Mouse (Mus musculus) kidney, adult 2 months (tissue): Measurements from ENCODE around the gene Pcare.

ENCODE experiments used
- CTCF ChIP-seq: fragments of 200-500 bp; conservative IDR thresholded peaks from 2 replicates; pipeline ENCODE4 v1.5.1; 2011; ENCODE audit warnings: low read depth, mild to moderate bottlenecking, control low read depth, low read length, moderate library complexity, mixed read lengths; ENCODE audit not compliant: insufficient read depth, insufficient read length
- POLR2A ChIP-seq: fragments of 200-500 bp; IDR thresholded peaks from one replicate; pipeline ENCODE4 v1.6.1; 2011; ENCODE audit warnings: low read depth, low read length, control low read depth

- TF ChIP-seq CTCF: no peak
- no peak for TF ChIP-seq POLR2A
Measured at GRCm38 (mm10) chr17:71721019-71721418, 31.7 kb downstream of the Pcare start.
